Mouse (Mus musculus): ENCODE measurements around the gene Cldn24. TPM values are rescaled to one million over a fixed set of nuclear protein-coding genes. Genes with fewer than 3 reads are reported as not detected.

Cldn24 gene
- polyA plus RNA-seq (2012; rRNA removed) = 0.32 TPM in 1 of 2 replicates, not detected in the other

DNA sequence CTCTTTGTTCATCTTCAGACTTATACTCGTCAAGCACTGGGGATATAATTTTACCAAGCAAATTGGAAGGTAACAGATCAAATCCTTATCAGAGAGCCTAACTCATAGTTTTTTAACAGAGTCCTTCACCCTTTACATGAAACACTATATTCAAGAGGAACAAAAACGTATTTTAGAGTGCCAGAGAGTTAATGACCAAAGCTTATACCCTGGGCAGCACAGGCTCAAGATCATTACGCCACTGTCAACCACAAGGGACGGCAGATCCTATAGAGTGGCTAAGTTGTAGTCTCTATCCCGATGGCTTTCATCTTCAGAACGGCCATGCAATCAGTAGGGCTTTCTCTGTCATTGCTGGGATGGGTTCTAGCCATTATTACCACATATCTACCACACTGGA, at the start of gene Cldn24:
TSS of gene Cldn24 (plus strand) at position 301 of the 400 bp plus-strand sequence.
- no peak within 1 kb of the TSS for H3K27ac ChIP-seq (ENCODE audit: insufficient read depth, low read depth, low read length)
- WGBS = 82% methylated on average over 6 of the region's 6 CpGs
- H3K4me3 ChIP-seq (ENCODE audit: low read depth, low read length) = no peak within 1 kb of the TSS
- no peaks in the 10 kb centered on the region for H3K27me3 ChIP-seq (ENCODE audit: control insufficient read depth, insufficient read depth, low read length)
- TF ChIP-seq POLR2A (IDR thresholded peaks at IDR 0.05; ENCODE audit: low read depth, low read length) = no peak
- TF ChIP-seq CTCF (IDR thresholded peaks at IDR 0.05; ENCODE audit: extremely low read depth, insufficient read length, insufficient replicate concordance, low read depth, low read length) = no peak
- H3K4me1 ChIP-seq (ENCODE audit: control insufficient read depth, insufficient read depth, insufficient read length, low read length) = no peaks in the 10 kb centered on the region
- no peaks in the 10 kb centered on the region for H3K36me3 ChIP-seq (ENCODE audit: control insufficient read depth, insufficient read depth, low read length)

DNA sequence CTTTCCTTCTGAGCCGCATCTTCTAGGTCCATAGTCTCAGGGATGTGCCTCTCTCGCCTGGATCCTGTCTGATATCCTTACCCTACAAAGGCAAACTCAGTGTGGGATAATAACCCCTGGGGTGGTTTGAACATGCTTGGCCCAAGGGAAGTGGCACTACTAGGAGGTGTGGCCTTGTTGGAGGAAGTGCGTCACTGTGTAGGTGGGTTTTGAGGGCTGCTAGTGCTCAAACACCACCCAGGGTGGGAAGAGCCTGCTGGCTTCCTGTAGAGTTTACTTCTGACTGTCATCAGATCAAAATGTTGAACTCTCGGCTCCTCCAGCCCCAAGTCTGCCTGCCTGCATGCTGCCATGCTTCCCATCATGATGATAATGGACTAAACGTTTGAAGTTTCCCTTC, 49.0 kb upstream of the Cldn24 start:
- no peak overlapping the region for H3K27ac ChIP-seq (ENCODE audit: insufficient read depth, low read depth, low read length)
- H3K4me3 ChIP-seq (ENCODE audit: low read depth, low read length) = no peak overlapping the region
- 75% methylated on average over 5 of the region's 5 CpGs for WGBS
- H3K27me3 ChIP-seq (ENCODE audit: control insufficient read depth, insufficient read depth, low read length) = no peaks in the 10 kb centered on the region
- no peaks in the 10 kb centered on the region for H3K4me1 ChIP-seq (ENCODE audit: control insufficient read depth, insufficient read depth, insufficient read length, low read length)
- H3K36me3 ChIP-seq (ENCODE audit: control insufficient read depth, insufficient read depth, low read length) = no peaks in the 10 kb centered on the region
- TF ChIP-seq CTCF (IDR thresholded peaks at IDR 0.05; ENCODE audit: extremely low read depth, insufficient read length, insufficient replicate concordance, low read depth, low read length) = no peak
- TF ChIP-seq POLR2A (IDR thresholded peaks at IDR 0.05; ENCODE audit: low read depth, low read length) = no peak

DNA sequence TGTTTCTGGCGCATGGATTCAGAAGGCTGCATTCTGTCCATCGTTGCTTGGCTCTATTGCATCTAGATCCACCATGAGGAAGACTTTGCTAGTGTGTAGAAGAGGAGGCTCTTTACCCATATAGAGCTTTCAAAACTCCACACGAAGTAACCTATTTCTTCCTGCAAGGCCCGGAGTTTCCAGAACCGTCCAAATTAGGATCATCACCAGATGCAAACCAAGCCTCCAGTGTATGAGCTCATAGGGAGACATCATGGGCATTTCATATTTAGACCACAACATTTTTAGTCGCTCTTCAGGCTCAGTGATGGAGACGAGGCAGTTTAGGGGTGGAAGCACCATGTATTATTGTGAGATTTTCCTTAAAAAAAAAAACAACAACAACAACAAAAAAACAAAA, 44.5 kb upstream of the Cldn24 start:
- TF ChIP-seq CTCF (IDR thresholded peaks at IDR 0.05; ENCODE audit: extremely low read depth, insufficient read length, insufficient replicate concordance, low read depth, low read length) (no peak), POLR2A (IDR thresholded peaks at IDR 0.05; ENCODE audit: low read depth, low read length) (no peak)
- 91% methylated on average over 7 of the region's 7 CpGs for WGBS
- Histone ChIP-seq H3K36me3 (ENCODE audit: control insufficient read depth, insufficient read depth, low read length) (no peaks in the 10 kb centered on the region), H3K4me1 (ENCODE audit: control insufficient read depth, insufficient read depth, insufficient read length, low read length) (no peaks in the 10 kb centered on the region), H3K27ac (ENCODE audit: insufficient read depth, low read depth, low read length) (no peak overlapping the region), H3K27me3 (ENCODE audit: control insufficient read depth, insufficient read depth, low read length) (no peaks in the 10 kb centered on the region), H3K4me3 (ENCODE audit: low read depth, low read length) (no peak overlapping the region)

DNA sequence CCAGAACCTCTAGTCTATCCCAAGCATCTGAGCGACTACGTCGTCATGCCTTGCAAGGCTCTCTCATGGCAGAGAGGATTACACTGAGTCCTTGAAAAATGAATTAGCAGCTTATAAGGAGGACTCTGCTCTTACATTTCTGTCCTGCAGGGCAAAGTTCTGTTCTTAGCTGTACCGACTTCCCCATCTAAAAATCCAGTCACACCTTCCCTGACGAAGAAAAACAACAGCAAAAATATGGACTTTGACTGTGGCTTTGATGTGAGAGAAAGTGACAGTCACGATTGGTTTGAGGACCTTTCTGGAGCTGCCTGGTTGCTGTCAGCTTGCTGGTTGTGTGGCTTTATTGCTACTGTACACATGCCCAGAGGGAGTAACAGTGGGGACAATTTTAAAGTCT, 42.4 kb upstream of the Cldn24 start:
- H3K4me1 ChIP-seq (ENCODE audit: control insufficient read depth, insufficient read depth, insufficient read length, low read length) = no peaks in the 10 kb centered on the region
- no peaks in the 10 kb centered on the region for H3K27me3 ChIP-seq (ENCODE audit: control insufficient read depth, insufficient read depth, low read length)
- TF ChIP-seq POLR2A (IDR thresholded peaks at IDR 0.05; ENCODE audit: low read depth, low read length) (no peak), CTCF (IDR thresholded peaks at IDR 0.05; ENCODE audit: extremely low read depth, insufficient read length, insufficient replicate concordance, low read depth, low read length) (no peak)
- H3K36me3 ChIP-seq (ENCODE audit: control insufficient read depth, insufficient read depth, low read length) = no peaks in the 10 kb centered on the region
- WGBS = 36% methylated on average over 6 of the region's 6 CpGs
- H3K27ac ChIP-seq (ENCODE audit: insufficient read depth, low read depth, low read length) = no peak overlapping the region
- H3K4me3 ChIP-seq (ENCODE audit: low read depth, low read length) = no peak overlapping the region

GRCm38 (mm10) chr8:47781881-47782280, 40.1 kb upstream of the Cldn24 start:
- no peak overlapping the region for H3K4me3 ChIP-seq (ENCODE audit: low read depth, low read length)
- 92% methylated on average over 4 of the region's 4 CpGs for WGBS
- no peaks in the 10 kb centered on the region for H3K4me1 ChIP-seq (ENCODE audit: control insufficient read depth, insufficient read depth, insufficient read length, low read length)
- no peak for TF ChIP-seq CTCF (IDR thresholded peaks at IDR 0.05; ENCODE audit: extremely low read depth, insufficient read length, insufficient replicate concordance, low read depth, low read length)
- TF ChIP-seq POLR2A (IDR thresholded peaks at IDR 0.05; ENCODE audit: low read depth, low read length) = no peak
- no peaks in the 10 kb centered on the region for H3K36me3 ChIP-seq (ENCODE audit: control insufficient read depth, insufficient read depth, low read length)
- no peak overlapping the region for H3K27ac ChIP-seq (ENCODE audit: insufficient read depth, low read depth, low read length)
- H3K27me3 ChIP-seq (ENCODE audit: control insufficient read depth, insufficient read depth, low read length) = no peaks in the 10 kb centered on the region

DNA sequence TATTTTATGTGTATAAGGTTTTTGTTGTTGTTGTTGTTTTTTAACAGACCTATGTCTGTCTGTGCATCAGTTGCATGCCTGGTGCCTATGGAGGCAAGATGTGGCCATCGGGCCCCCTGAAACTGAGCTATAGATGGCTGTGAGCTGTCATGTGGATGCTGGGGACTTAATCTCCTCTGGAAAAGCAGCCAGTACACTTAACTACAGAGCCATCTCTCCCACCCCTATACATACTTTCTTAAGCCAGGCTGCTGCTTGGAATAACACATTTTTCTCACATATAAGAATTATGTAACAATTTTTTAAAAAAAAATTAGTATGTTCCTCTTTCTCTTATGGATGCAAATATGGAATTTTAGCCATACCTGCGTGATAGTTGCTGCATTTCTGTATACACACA, 38.4 kb upstream of the Cldn24 start:
- WGBS = 88% methylated on average over 2 of the region's 2 CpGs
- no peaks in the 10 kb centered on the region for H3K4me1 ChIP-seq (ENCODE audit: control insufficient read depth, insufficient read depth, insufficient read length, low read length)
- no peak for TF ChIP-seq POLR2A (IDR thresholded peaks at IDR 0.05; ENCODE audit: low read depth, low read length)
- TF ChIP-seq CTCF (IDR thresholded peaks at IDR 0.05; ENCODE audit: extremely low read depth, insufficient read length, insufficient replicate concordance, low read depth, low read length) = no peak

DNA sequence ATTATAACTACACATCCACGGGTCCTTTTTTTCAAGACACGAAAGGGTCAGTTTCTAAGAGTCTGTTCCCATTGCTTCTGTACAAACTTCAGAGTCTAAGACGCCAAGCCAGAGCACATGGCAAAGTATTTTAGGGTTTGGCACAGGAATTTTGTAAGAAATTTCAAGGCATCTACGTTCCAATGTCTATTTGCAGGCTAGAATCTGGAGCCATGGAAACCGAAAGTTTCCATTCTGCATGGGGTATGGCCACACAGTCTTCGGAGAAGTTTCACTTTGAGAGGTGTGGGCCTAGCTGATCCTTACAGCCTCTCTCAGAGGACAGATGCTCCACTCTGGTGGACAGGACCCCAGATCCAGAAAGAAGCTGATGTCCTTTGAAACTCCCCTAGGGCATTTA, 38.0 kb upstream of the Cldn24 start:
- H3K4me1 ChIP-seq (ENCODE audit: control insufficient read depth, insufficient read depth, insufficient read length, low read length) = no peaks in the 10 kb centered on the region
- H3K36me3 ChIP-seq (ENCODE audit: control insufficient read depth, insufficient read depth, low read length) = no peaks in the 10 kb centered on the region
- H3K27me3 ChIP-seq (ENCODE audit: control insufficient read depth, insufficient read depth, low read length) = no peaks in the 10 kb centered on the region
- no peak overlapping the region for H3K4me3 ChIP-seq (ENCODE audit: low read depth, low read length)
- WGBS = 78% methylated on average over 6 of the region's 6 CpGs
- TF ChIP-seq CTCF (IDR thresholded peaks at IDR 0.05; ENCODE audit: extremely low read depth, insufficient read length, insufficient replicate concordance, low read depth, low read length) (no peak), POLR2A (IDR thresholded peaks at IDR 0.05; ENCODE audit: low read depth, low read length) (no peak)
- no peak overlapping the region for H3K27ac ChIP-seq (ENCODE audit: insufficient read depth, low read depth, low read length)

More for the DNA sequence above, 38.4 kb upstream of the Cldn24 start:
- no peak overlapping the region for H3K4me3 ChIP-seq (ENCODE audit: low read depth, low read length)
- no peak overlapping the region for H3K27ac ChIP-seq (ENCODE audit: insufficient read depth, low read depth, low read length)
- H3K36me3 ChIP-seq (ENCODE audit: control insufficient read depth, insufficient read depth, low read length) = no peaks in the 10 kb centered on the region
- H3K27me3 ChIP-seq (ENCODE audit: control insufficient read depth, insufficient read depth, low read length) = no peaks in the 10 kb centered on the region

- WGBS = 89% methylated on average over 7 of the region's 7 CpGs
- H3K36me3 ChIP-seq (ENCODE audit: control insufficient read depth, insufficient read depth, low read length) = no peaks in the 10 kb centered on the region
- no peaks in the 10 kb centered on the region for H3K4me1 ChIP-seq (ENCODE audit: control insufficient read depth, insufficient read depth, insufficient read length, low read length)
- no peak for TF ChIP-seq CTCF (IDR thresholded peaks at IDR 0.05; ENCODE audit: extremely low read depth, insufficient read length, insufficient replicate concordance, low read depth, low read length)
- no peak for TF ChIP-seq POLR2A (IDR thresholded peaks at IDR 0.05; ENCODE audit: low read depth, low read length)
- no peaks in the 10 kb centered on the region for H3K27me3 ChIP-seq (ENCODE audit: control insufficient read depth, insufficient read depth, low read length)
- no peak overlapping the region for H3K27ac ChIP-seq (ENCODE audit: insufficient read depth, low read depth, low read length)
- H3K4me3 ChIP-seq (ENCODE audit: low read depth, low read length) = no peak overlapping the region
These were observed 37.5 kb upstream of the Cldn24 start for GRCm38 (mm10) chr8:47784436-47784835.

All from small intestine, adult 2 months (tissue).